Mouse (Mus musculus): ENCODE measurements around the gene Fam3b.

Gene Fam3b

DNA sequence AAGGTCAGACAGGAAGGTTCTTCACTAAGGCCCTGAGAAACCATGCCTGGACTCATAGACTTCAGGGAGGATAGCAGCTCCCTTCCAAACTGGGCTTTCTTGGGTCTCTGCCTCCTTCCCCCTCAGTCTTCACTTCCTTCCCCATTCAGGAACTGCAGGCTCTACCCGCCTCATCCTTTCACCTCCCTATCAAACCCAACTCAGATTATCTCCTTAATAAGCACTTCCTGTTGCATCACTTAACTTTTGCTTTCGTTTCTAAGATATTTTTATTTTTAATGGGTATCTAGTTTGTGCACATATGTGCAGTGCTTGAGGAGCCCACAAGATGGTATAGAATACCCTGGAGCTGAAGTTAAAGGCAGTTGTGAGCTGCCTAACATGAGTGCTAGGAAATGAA lies 36.0 kb downstream of the Fam3b start:
- DNase-seq (ENCODE audit: low spot score), result no peak

GRCm38 (mm10) chr16:97476524-97476923 lies 38.1 kb downstream of the Fam3b start:
- no peak for DNase-seq (ENCODE audit: low spot score)

GRCm38 (mm10) chr16:97475581-97475980 lies 39.0 kb downstream of the Fam3b start:
- no peak for DNase-seq (ENCODE audit: low spot score)

GRCm38 (mm10) chr16:97474671-97475070 lies 39.9 kb downstream of the Fam3b start:
- no peak for DNase-seq (ENCODE audit: low spot score)

- DNase-seq (ENCODE audit: low spot score), result no peak
Measured at GRCm38 (mm10) chr16:97467993-97468791, 46.4 kb downstream of the Fam3b start.

DNA sequence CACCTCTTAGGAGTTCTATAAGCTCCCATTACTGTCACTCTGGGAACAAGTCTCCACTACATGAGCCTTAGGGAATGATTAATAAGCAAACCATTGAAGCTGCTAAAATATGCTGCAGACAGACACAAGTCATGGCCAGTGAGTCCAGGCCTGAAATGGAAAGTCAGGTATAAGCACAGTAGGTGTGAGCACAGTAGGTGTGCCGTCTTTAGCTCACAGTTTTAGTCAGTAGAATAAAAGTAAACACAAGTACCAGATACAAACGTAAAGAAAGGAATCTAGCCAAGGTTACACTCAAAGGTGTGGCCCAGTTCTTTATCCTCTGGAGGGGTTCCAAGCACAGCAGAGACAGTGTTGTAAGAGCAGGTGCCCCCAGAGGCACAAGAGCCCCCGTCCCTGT lies 47.1 kb downstream of the Fam3b start:
- DNase-seq (ENCODE audit: low spot score), result no peak

DNA sequence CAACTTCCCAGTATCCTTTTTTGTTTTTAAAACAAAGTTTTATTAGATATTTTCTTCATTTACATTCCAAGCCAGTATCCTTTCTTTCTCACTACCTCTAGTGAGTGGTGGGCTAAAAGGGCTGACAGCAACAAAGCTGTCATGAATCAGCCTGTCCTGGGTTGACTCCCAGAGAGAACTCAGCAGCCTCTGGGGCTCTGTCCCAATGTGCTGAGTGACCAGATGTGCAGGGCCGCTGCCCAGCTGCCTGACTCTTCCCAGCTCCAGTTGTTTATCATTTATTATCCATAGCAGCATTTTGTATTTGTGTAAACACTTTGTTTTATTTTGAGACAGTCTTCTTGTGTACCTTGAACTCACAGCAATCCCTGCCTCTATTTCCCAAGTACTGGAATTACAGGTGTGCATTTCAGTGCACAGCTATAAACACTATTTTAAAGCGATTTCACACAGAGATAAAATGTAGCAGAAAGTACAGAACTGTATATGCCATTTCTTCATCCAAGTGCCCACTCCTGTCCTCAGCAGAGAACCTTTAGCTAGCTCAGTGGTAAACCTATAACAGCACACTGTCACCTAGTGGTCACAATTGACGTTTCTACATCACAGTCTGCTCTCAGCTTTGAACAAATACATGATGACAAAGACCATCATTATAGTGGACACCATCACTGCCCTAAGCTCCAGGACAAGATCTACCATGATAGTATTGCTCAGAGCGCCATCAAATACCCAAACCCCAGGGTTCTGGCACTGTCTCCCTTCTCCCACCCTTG lies 48.2 kb downstream of the Fam3b start:
- no peak for DNase-seq (ENCODE audit: low spot score)

DNA sequence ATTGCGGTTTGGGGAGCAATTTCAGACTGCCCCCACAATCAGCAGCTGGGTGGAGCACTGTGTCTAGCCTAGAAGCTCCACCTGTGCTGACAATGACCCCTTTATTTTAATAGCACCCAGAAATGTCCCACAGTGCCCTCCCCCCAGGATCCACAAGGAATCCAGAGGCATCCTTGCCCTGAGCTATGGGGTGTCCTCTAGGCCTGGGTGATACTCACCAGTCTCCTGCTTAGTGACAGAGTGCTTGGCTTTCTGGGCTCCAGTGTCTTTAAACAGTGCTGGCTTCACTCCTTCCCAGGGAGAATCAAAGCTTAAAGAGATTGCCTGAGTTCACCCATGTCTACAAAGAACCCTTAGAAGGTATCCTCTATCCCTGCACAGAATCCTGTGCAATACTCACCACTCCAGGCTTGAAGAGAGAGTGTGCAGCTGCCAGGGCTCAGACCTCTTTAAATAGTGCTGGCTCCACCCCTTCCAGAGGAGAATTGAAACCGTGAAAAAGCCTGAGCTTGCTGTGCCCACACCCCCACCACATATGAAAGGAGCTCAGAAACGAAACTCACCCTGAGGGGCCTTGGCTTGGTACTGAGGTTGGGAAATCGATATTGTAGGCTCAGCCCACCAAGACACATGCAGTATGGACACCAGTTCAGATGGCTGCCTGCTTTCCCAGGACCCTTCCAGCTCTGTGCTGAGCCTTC lies 52.0 kb downstream of the Fam3b start, which contains the start of gene Mx1:
TSS of gene Mx1 (minus strand) at position 427 of the 701 bp plus-strand sequence.
- no peak for DNase-seq (ENCODE audit: low spot score)

DNA sequence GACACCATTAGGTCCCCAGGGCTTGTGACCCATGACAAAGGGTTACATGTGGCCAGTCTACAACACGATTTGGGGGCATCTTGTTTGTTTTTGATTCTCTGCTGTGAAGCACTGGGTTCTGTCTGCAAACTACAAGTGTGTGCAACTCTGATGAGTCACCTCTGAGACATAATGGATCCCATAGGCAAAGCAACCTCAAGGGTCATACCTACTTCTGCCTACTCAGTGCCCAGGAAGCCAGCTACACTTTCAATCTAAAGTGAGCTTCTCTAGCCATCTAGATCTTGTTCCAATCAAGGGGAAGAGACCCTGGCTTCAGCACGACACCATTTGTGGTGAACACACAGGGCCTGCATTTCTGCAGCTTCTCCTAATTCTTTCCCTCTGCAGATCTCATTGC lies 53.3 kb downstream of the Fam3b start:
- no peak for DNase-seq (ENCODE audit: low spot score)

- no peak for DNase-seq (ENCODE audit: low spot score)
Measured at GRCm38 (mm10) chr16:97459831-97460230, 54.8 kb downstream of the Fam3b start.

DNA sequence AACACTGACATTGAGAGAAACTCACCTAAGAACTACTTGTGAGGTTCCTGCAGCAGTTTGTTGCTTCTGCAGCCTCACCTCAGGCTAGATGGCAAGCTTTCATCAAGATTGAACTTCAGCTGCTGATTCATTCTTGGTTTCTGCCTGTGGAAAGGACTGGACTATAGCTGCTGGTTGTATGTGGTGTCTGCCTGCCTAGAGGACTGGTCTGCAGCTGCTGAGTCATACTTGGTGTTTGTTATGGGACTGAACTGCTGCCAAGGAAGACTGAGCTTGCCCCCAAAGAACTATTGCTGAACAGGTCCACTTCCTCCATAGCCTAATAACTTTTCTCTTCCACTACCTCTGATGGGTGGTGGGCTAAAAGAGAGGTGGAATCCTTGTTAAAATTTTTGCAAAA lies 67.2 kb downstream of the Fam3b start:
- DNase-seq (ENCODE audit: low spot score), result no peak

DNA sequence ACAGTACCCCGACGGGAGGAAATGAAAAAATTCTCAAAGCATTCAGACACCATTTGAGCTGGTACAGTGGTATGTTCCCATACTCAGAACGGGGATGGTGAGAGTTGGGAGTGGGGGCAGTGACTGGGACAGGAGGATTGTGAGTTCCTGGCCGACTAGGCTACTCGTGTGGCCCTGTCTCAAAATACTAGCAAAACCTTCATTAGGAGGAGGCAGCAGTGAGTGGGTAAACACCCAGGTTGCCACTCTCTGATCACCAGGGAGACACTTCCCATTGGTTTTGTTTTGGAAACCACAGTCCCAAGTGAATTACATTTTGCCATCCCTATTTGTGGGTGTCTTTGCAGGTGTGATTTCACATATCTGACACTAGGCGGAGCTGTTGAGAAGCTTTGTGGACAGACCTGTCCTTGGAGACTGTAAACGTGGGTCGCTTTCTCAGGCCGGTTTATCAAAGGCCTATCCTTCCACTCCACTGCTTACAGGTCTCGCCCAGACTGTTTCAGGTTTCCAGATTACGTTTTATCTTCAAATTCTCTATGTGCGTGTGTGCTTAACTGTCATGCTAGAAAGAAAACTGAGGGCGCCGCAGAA lies 70.8 kb downstream of the Fam3b start:
- DNase-seq (ENCODE audit: low spot score), result peak; percentile 2

DNA sequence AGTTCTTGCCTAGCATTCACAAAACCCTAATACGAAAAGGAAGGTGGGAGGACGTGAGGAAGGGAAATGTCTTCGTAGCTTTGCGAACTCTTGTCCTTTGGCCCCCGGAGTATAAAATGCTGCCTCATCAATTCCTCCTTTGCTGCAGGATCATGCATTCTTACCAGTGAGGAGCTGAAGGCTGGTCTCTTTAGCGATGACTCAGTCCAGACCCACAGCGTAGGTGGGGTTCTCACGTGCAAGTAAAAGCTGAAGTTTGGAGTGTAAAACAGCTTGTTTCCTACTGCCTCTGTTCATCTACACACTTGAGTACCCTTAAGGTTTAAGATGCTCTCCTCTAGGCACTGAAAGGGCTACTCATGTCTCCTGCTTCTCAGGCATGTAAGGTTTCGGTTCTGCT lies 72.6 kb downstream of the Fam3b start:
- no peak for DNase-seq (ENCODE audit: low spot score)

GRCm38 (mm10) chr16:97438191-97438590 lies 76.4 kb downstream of the Fam3b start:
- DNase-seq (ENCODE audit: low spot score), result no peak

- DNase-seq (ENCODE audit: low spot score), result no peak
Measured at GRCm38 (mm10) chr16:97437448-97438056, 77.1 kb downstream of the Fam3b start.

DNA sequence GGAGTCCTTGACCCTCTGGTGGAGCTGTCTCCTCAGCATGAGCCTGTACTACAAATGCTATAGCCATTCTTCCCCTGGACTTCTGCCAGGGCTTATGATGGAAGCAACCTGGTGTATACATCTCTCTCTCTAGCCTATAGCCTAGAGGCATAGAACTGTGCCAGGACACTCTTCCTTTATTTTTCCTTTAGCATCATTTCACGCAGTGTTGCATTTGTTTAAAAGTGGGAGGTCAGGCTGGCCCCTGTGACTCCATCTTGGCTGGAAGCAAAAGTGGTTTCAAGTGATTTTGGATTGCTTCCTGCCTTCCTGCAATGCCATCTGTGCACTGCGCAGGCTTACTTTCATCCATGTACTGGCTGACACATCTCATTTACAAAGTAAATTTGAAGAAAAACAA lies 80.4 kb downstream of the Fam3b start:
- no peak for DNase-seq (ENCODE audit: low spot score)

GRCm38 (mm10) chr16:97431328-97431727 lies 83.3 kb downstream of the Fam3b start:
- DNase-seq (ENCODE audit: low spot score), result no peak

GRCm38 (mm10) chr16:97430091-97430490 lies 84.5 kb downstream of the Fam3b start:
- no peak for DNase-seq (ENCODE audit: low spot score)

GRCm38 (mm10) chr16:97428026-97428425 lies 86.6 kb downstream of the Fam3b start:
- DNase-seq (ENCODE audit: low spot score), result no peak

GRCm38 (mm10) chr16:97423627-97424026 lies 91.0 kb downstream of the Fam3b start:
- DNase-seq (ENCODE audit: low spot score), result no peak

- DNase-seq (ENCODE audit: low spot score), result no peak
Measured at GRCm38 (mm10) chr16:97421671-97422070, 92.9 kb downstream of the Fam3b start.

Measured in spleen, adult 12 weeks (tissue).